Mouse (Mus musculus) E14TG2a.4 (cell line): Measurements from ENCODE around the gene Col6a6.

Experiments used
- CTCF ChIP-seq: conservative IDR thresholded peaks from 2 replicates; pipeline ENCODE4 v1.5.1; 2014; ENCODE audit warnings: low read length
- POU5F1 ChIP-seq: IDR thresholded peaks from 2 replicates; pipeline ENCODE4 v1.6.1; 2014; ENCODE audit warnings: low read length, borderline replicate concordance

DNA sequence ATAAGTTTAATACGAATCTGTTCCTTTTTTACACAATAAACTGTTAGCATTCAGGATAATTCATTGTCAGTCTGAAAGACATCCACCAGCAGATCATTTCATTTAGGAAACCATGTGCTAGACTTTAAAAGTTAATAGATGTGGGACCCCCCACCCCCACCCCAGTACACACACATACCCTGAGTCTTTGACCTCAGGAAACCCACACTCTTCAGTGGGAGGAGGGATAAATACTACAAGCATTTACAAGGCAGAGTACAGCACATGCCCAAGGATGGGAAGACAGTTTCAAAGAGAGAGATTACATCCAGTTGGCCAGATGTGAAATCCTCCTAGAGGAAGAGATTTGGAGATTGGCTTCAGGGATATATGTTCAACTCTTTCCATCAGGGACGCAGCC is 87.5 kb downstream of the Col6a6 start:
- TF ChIP-seq CTCF (no peak), POU5F1 (no peak)
